Mouse (Mus musculus) frontal cortex, postnatal 36 days (tissue): Measurements from ENCODE around the gene Csrp3.

Source experiments
- DNase-seq, 2 experiments: peaks; one replicate each; pipeline ENCODE4 v3.0.0; 2022; ENCODE audit warnings: low spot score in 2 of 2

Csrp3 gene

GRCm38 (mm10) chr7:48847820-48848650 lies at the start of gene Csrp3:
Gene Csrp3 (minus strand): TSS chr7:48848033.
- DNase-seq, result no peak

DNA sequence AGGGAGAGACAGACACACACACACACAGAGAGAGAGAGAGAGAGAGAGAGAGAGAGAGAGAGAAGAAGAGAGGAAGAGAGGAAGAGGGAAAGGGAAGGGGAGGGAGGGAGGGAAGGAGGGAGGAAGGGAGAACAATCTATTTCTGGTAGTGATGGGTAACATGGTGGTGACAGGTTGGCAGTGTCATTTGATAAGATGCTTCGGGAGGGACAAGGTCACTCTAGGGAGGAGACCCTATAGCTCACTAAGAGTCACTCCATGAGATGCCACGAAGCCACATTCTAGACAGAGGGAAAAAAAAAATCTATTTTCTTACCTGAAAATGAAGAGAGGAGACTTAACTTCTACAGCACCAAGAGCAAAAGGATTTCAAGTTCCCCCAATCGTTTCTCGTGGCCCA lies 48.2 kb upstream of the Csrp3 start:
- no peak for DNase-seq

DNA sequence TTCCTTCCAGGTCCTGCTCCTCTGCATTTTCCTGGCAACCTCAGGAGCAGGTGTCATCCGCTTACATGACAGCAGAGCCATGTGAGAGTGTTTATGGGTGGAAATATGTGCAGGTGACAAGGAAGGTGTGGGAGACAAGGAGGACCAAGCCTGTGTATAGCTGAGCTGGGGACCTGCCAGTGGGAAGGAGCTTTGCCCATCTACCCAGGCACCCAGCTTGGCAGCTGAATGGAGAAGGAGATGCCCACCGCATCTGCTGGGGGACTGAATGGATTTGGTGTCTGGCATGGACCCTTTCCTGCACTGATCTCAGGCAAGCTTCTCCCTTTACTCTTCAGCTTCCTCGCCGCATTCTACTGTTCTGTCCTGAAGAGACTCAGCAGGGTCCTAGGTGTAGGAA lies 47.6 kb upstream of the Csrp3 start:
- DNase-seq, result no peak

DNA sequence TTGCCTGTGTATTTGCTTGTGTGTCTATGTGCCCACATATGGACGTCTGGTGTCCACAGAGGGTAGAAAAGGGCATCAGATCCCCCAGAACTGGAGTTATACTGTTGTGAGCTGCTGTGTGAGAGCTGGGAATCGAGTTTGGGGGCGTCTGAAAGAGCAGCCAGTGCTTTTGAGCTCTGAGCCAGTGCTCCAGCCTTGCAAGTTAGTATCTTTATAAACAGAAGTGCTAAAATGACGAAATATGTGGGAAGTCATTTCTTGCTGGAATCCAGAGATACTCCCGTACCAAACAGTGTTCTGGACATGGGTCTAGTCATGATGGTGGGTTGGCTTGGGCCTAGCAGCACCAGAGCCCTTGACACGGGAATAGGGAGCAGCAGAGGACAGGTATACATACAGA lies 46.9 kb upstream of the Csrp3 start:
- DNase-seq, result no peak

GRCm38 (mm10) chr7:48894152-48894551 lies 46.3 kb upstream of the Csrp3 start:
- peak; percentile 70 to 84 for DNase-seq

DNA sequence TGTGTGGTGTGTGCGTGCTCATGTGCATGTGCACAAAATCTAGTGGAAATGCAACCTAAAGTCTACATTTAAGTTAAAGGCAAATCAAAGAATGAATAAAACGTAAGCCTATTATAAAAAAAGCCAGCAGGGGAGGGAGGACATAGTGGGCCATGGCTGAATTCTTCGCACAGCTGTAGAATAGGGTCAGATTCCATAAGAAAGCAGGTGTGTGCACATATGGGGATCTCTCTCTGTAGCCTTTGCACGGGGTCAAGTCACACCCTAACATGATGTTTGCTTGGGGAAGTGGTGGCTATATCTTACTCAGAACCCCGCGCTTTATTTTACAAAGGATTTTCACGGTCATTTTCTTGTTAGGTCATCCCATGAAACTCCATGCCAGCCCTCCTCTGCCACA lies 45.3 kb upstream of the Csrp3 start:
- no peak for DNase-seq

- no peak for DNase-seq
These were observed 43.2 kb upstream of the Csrp3 start for GRCm38 (mm10) chr7:48891029-48891428.

DNA sequence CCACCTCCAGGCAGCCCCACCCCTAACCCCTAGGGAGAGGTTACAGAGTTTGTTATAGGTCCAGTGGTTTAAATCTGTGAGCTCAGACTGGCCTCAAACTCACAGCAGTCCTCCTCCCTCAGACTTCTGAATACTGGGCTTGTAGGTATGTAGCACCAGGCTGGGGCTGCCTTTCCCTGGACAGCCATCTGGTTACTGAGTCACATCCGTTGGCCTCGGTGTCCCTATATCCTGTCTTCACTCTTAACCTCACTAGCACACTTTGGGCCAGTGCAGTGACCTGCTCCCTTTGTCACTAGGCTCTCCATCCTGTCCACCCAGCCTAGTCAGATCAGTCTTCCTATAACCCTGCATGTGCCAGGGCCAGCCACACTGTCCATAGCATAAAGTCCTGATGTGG lies 40.9 kb upstream of the Csrp3 start:
- DNase-seq, result no peak

GRCm38 (mm10) chr7:48887973-48888372 lies 40.1 kb upstream of the Csrp3 start:
- DNase-seq, result no peak

- DNase-seq, result no peak
These were observed 36.4 kb upstream of the Csrp3 start for GRCm38 (mm10) chr7:48884266-48884611.

DNA sequence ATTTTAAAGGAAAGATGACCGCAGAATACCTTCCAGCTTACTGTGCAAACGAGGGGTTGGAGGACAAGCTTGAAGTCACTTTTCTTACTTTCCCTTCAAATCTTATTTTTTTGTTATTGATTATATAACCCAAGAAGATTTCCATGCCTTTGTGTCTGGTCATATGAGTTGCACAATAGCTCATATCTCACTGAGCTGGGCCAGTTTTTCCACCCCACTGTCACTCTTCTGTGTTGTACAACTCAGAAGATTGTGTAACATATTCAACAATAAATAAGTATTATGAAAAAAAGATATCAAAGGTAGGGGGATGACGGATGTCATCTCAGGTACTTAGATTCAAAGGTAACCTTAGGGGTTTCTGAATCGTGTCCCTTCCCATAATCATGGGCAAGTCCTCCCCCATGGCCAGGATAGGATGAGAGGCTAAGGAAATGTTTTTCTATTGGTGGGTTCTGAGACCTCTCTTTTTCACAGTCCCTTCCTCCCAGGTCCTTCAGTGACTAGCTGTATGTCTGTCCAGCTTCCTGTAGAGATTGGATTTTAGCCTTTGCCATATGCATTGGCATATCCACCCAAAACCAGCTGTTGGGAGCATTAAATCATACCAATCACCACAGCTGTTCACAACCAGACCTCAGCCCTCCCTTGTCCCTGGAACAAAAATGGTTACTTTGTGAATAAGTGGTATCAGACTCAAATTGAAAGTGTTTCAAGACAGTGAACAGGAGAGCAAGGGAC lies 35.9 kb upstream of the Csrp3 start:
- no peak for DNase-seq

DNA sequence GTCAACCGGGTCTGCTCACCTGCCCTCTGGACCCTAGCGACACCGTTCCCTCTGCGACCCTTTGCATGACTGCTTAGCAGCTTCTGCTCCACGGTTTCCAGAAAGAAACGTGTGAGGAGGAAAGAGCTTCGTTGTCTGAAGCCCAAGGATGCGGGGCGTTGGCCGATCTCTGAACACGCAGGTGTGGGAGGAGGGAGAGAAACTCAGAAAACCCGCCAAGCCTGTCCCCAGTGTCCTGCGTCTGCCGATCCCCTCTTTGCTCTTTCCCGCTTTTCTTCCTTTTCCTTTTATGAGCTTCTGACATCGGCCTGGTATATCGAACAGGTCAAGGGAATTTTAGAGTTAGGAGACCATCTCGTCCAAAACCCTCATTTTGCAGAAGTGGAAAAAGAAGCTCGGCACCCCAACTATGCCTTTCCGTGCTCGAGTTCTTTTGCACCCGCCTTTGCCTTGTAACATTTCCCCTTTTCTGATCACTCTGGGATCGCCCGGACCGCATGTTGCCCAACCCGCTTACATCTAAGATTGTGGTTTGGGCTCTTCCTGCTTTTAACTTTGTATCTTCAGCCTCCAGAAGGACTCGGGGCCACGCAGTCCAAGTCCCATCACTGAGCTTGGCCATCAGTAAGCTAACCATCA lies 34.3 kb upstream of the Csrp3 start:
- no peak for DNase-seq

DNA sequence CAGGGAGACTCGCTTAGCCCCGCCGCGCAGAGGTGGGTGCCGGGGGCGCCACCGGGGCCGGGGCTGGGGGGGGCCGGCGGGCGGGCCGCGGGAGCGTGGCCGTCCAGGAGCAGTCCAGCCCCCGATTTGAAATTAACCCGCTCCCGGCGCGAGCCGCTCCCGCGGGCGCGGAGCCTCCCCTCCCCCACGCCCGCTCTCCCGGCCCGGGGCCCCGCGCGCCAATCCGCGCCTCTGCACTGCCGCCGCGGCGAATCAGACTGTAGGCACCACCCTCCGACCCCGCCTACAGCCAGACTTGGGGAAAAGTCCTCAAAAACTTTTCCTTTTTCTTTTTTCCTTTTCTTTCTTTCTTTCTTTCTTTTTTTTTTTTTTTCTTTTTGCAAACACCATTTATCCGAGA lies 33.7 kb upstream of the Csrp3 start, which contains the start of gene E2f8:
TSS of gene E2f8 (minus strand) at position 111 of the 400 bp plus-strand sequence.
- DNase-seq, result no peak

GRCm38 (mm10) chr7:48880591-48881481 lies 33.0 kb upstream of the Csrp3 start:
- peak; percentile 92 to 95 for DNase-seq

DNA sequence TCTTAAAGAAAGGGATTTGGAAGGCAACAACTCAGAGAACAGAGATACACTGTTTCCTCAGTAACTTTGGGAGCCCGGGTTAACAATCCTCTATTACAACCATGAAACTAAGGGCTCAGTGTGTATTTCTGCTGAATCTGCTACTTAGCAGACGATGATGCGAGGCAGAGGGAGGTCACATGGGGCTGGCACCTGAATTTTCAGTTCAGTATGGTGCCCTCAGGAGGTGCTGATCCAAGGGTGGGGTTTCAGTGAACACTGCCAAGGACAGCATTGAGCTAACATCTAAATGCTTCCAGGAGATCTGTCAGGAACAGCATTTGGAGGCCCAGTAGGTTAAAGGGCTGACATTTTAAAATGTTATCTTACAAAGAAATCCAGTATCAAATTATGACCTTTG lies 31.7 kb upstream of the Csrp3 start:
- DNase-seq, result no peak

- DNase-seq, result no peak
These were observed 30.1 kb upstream of the Csrp3 start for GRCm38 (mm10) chr7:48877786-48878390.

- DNase-seq, result peak in 1 of 2 experiments; percentile 65
These were observed 28.7 kb upstream of the Csrp3 start for GRCm38 (mm10) chr7:48876526-48876925.

DNA sequence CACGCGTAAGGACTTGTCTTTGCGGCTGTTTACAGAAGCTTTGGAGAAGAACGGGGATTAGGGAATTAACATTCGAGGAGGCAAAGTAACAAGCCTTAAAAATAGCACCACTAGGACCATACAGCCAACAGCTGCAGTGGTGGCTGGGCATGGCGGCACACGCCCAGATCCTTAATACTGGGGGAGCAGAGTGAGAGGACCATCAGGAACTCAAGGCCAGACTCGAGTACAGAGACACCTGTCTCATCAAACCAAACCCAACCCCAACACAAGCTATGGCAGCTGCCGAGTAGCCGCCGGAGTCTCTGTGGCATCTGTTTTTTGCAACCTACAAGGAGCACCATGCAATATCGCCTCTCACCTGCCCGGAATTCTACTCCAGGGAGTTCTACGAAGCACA lies 27.3 kb upstream of the Csrp3 start:
- DNase-seq, result no peak

DNA sequence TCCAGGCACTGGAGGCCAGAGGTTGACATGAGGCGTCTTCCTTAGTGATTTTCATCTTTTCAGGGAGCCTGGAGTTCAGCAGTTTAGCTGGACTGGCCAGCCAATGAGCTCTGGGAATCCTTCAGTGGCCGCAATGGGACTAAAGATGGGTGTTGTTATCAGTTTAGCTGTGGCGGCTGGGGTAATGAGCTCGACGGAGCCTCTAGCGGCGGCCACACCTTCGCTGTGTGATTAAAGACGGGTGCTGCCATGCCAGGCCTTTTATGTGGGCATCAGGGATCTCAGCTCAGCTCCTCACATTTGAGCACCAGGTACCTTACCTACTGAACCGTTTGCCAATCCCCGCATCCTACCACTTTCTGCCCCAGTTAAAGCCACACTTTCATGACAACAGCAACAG lies 23.5 kb upstream of the Csrp3 start:
- no peak for DNase-seq

DNA sequence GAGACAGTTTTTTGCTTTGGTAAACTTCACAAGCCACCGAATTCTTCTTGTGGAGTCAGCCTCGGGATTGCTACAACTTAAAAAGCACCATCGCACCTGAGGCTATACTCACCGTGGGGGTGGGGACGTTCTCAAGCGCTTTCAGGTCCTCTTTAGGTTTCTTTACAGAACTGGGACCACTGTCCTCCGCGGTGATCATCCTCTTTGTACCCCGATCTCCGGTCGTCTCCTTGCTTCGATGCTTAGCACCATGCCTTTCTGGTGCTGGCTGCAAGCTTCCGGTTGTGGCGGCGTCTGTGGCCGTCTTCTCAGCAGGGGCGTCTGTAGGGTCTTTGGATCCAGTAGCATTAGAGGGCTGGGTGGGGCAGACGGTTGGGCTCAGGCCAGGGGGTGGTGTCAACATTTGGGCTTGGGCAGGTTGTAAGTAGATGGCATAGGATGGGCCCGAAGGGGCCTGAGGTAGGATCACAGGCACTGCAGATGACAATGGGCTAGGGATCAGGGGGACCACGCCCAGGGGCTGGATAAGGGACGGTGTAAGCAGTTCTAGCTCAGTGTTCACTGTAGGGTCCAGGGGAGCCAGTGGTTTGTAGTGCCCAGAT lies 22.8 kb upstream of the Csrp3 start:
- no peak for DNase-seq

- DNase-seq, result no peak
These were observed 22.3 kb upstream of the Csrp3 start for GRCm38 (mm10) chr7:48870144-48870543.
